Mouse (Mus musculus) NIH3T3 (cell line): ENCODE results near the gene Emc8.

Experiments
- DNase-seq: peaks from one replicate; pipeline ENCODE4 v3.0.0-alpha.2; 2012; ENCODE audit warnings: low read depth

Emc8 gene

DNA sequence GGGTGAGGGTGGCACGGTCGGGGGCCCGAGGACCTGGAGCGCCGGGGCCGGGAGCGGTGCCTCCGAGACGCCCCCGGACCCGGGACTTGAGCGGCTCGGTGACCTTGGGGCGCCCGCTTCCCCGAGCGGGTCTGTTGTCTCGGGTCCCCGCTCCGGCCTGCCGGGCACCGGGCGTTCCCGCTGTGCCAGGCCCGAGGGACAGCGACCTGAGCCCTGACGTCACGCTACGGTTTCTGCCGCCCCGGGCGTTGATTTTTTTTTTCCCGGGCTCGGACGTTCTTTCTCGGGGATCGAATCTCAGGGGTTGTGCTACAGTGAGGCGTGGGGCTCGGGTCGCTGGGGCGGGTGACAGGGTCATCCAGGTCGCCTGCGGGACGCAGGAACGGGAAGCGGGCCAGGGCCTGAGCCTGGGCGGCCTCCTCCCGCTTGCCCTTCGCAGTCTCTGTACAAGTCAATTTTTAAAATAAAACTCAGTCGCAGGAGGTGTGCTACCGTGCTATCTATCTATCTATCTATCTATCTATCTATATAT is at the start of gene Emc8:
TSS of gene Emc8 (minus strand) at position 200 of the 532 bp plus-strand sequence.
- DNase-seq, result no peak

GRCm38 (mm10) chr8:120715996-120716680 is 47.8 kb upstream of the Emc8 start:
- DNase-seq, result no peak

DNA sequence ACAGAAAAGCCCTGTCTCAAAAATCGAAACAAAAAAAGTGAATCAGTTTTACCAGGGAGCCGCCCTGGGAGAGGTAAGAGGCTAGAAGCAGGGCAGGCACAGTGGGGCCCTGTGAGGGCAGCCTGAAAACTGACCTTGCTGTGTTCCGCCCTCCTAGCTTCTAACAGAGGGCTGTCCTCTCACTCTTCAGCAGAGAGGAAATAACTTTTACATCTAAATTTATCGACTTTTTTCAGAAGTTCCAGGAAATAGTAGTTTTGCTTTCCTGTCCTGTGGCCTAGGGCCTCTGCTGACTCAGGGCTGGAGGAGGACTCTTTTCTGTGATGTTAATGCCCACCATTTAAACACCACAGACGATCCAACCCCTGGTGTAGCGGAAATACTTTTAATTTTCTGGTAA is 46.8 kb upstream of the Emc8 start:
- DNase-seq, result no peak

GRCm38 (mm10) chr8:120709176-120709575 is 40.8 kb upstream of the Emc8 start:
- no peak for DNase-seq

DNA sequence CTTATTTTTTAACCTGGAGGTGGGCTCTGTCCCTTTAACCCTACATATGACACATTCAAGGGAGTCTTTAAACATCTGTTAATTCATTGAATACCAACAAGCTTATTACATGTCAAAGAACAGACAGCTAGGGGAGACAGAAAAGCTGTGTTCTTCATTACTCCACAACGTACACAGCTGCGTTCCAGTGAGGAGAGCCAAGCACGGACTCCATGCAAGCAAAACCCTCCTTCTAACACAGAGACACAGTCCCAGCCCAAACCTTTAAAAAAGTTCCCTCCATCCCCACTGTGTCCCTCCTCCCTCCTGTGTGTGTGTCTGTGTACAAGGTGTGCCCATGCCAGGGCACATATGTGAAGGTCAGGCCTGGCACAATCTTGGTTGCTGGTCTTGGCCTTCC is 37.8 kb upstream of the Emc8 start:
- no peak for DNase-seq

- no peak for DNase-seq
Measured at GRCm38 (mm10) chr8:120705163-120705562, 36.8 kb upstream of the Emc8 start.

DNA sequence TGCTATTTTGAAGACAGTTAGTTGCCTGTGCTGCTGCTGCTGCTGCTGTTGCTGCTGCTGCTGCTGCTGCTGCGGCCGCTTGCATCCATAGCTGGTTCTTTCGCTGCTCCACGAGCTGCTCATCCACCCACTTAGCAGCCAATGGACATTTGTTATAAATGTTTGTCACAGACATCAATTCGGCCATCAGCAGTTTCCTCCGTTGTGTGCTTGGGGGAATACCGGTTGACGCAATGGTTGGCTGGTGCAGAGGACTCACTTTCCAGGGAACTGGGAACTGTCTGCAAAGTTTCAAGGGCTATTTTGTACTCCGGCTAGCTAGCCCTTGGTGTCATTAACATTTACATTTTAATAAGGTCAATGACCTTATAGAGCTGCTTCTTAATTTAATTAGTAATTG is 35.8 kb upstream of the Emc8 start:
- no peak for DNase-seq

DNA sequence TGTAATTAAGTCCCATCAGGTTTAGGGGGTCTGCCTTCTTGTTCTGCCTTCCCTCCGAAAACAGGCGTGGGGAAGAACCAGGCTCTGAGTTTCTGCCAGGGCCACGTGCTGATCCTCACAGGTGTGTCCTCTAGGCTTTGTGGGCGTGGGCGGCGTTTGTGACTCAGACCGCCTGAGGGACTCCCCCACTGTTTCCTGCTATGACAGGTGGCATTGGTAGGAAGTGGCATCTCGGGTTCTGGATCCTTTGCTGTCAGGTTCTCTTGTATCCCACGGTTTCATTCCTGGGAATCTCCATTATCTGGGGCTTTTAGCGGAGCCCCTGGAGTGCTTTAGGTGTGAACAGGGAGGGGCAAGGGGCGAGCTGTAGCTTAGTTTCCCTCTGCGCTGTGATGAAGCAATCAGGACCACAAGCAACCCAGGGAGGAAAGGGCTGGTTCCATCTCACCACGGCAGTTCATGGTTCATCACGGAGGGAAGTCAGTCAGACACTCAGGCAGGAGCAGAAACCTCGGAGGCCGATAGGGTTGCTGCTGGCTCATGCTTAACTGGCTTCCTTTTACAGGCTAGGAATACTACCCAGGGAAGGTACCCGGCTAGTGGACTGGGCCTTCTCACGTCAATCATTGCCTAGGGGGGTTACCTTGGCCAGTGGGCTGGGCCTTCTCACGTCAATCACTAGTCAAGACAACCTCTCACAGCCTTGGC is 33.5 kb upstream of the Emc8 start:
- no peak for DNase-seq

DNA sequence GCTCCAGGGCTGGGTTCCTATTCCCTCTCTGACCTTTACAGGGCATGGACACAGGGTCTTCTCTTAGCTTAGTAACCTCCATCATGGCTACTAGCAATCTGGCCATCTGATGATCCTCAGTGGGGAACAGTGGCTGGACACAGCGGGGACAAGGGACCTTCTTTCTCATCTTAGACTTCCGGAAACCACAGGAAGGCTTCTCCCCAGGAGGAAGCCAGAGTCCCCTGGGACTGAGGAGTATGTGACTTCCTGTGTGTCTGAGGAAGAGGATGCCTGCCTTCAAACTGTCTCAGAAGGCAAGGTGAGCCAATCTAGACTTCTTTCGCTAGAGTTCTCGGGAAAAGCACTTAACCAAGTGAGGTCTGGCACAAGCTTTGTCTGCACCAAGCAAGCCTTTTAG is 31.7 kb upstream of the Emc8 start:
- DNase-seq, result no peak

- DNase-seq, result no peak
Measured at GRCm38 (mm10) chr8:120699565-120699964, 31.2 kb upstream of the Emc8 start.

- no peak for DNase-seq
Measured at GRCm38 (mm10) chr8:120699079-120699478, 30.7 kb upstream of the Emc8 start.

DNA sequence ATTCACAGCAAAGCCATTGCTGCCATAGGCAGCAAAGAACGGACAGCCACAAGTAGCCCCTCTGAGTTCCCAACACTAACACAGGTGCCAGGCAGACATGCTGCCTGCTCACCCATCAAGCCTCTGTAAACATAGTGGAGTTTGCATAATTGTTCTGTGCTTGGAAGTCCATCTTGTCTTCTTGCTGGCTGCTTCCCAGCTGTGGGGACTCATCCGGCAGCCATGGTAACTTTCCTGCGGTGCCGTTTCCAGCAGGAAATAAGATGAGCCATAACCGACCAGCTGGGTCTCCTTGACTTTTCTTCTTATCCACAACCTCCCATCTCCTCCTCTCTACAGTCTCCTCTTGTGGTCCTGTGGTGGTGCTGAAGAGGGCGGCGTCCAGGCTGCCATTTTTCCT is 30.1 kb upstream of the Emc8 start:
- no peak for DNase-seq

DNA sequence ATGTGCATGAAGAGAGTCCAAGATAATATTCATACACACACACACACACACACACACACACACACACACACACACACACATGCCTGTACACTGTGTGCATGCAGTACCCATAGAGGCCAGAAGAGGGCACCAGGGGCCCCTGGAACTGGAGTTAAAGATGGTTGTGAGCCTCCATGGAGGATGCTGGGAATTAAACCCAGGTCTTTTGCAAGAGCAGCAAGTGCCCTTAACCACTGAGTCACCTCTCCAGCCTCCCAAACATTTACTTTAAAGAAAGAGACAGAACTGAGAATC is 29.6 kb upstream of the Emc8 start:
- DNase-seq, result peak; percentile 22

DNA sequence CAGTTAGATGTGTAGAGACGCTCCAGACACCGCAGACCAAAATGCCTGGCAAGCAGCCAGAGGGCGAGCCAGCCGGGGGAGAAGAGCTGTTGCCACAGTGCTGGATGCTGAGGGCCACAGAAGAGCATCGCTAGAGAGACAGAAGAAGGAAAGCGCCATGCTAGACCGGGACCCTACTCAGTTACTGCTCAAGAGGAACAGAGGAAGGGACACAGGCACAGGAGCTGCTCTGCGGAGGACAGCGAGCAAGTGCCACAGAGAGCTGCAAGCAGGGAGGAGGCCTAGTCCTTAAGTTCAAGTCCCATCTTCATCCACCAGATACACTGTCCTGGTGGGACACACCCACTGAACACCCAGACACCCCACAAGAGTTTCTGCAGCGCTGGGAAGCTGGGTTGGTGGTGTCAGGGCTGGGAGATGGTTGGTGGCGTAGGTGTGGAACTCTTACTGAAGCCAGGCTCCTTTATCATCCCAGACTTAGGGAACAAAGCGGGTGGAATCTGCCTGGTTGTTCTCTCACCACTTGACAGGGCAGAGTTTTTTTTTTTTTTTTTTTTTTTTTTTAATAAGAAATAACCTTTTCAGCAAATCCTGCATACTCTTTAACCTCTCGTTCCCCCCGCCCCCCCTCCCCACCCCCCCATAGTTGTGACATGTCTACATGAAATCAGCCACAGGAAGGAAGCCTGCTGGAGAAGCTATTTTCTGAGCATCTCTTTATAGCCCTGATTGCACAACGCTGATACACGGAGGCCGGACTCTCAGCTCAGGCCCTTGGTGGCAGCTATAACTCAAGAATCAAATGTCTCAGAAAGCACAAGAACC is 29.0 kb upstream of the Emc8 start:
- DNase-seq, result no peak

DNA sequence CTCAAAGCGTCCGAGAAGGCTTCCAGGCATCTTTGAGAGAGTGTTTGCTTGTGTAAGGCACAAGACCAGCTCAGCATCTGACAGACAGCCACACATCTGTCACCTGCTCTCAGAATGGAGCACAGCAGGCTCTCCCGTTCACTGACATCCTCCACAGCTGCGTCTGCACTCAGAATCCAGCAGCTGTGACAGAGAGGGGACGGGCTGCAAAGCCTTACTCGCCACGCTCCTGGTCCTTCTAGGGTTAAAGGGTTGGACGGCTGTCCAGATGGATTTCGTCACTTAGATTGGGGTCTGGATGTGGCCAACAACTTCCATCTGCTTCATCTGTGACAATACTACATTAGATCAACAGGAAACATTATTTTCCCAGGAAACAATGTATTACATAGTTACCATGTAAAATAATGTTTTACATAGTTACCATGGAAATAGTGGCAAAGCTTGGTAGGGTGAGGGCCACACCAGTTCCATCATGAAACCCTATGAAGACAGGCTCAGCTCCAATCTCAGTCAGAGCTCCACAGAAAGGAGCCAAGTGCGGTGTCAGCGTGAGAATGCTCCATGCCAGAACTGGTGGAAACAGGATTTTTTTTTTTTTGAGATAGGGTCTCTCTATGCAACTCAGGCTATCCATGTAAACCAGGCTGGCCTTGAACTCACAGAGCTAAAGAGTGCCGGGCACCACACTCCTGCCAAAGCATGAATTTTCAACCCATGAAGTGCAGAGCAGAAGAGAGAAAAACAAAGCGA is 28.2 kb upstream of the Emc8 start:
- no peak for DNase-seq

DNA sequence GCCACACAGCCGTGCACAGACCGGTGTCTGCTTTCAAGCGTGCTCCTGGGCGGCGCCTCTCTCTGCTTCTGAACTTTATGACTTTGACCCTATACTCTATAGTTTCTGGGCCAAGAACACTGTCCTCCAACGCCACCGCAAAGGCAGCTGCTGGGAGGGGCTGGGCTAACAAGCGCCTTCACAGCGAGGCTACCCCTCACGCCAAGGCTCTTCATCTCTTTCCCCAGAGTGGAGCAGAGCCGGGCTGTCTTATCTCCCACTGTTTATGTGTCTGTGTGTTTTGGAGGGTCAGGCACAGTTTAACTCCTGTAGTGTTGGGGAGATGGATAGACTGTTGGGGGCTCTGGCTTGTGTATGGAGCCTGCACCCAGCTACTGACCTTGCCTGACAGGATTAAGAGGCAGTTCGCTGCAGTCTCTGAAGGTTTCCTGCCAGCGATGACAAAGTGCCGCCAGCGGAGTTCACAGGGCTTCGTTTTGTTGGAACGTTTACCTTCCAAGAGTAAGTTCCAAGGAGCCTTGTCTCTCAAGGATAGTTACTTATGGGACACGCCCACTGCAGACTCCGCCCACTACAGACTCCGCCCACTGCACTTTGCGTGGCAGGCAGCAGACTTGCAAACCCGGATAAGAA is 25.6 kb upstream of the Emc8 start:
- DNase-seq, result no peak

DNA sequence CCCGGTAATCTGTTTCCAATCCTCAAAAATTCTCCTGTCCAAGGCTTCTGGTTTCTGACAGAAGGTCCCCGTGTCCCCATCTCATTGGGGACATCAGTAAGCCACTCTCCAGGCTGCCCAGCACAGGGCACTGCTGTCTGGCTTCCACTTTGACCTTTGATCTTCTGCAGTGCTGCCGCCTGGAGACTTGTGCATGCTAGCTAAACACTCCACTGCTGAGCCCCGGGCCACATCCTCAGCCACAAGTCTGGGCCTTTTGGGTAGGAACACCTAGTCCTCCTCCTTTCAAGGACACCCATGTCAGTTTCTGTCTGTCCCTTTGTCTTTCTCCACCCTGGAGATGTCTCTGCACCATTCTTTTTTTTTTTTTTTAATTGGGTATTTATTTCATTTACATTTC is 24.6 kb upstream of the Emc8 start:
- DNase-seq, result no peak

DNA sequence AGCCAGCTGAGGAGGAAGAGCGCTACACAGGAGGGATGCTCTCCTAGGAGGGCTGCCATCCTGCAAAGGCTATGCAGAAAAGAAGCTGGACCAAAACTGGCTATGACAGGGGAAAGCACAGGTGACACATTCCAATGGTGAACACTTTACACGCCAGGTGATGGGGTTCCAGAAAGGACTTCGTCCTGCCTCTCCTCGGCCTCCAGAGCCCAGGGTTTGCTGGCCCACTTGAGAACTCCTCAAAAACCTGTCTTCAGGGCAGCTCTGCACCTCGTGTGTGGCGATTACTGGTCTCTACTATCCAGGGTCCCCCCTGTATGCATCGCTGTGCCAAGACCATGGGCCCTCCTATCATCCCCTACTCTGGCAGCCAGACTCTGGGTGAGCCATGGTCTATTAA is 20.1 kb upstream of the Emc8 start:
- DNase-seq, result no peak

GRCm38 (mm10) chr8:120687786-120688185 is 19.4 kb upstream of the Emc8 start:
- DNase-seq, result no peak

- DNase-seq, result no peak
Measured at GRCm38 (mm10) chr8:120686576-120686975, 18.2 kb upstream of the Emc8 start.

- no peak for DNase-seq
Measured at GRCm38 (mm10) chr8:120686051-120686450, 17.7 kb upstream of the Emc8 start.

- DNase-seq, result no peak
Measured at GRCm38 (mm10) chr8:120685591-120685990, 17.2 kb upstream of the Emc8 start.
